Mouse (Mus musculus) frontal cortex, postnatal 36 days (tissue): Measurements from ENCODE around the gene Cntnap2.
A peak's percentile ranks its signal among the peaks of the same experiment; 100 is the strongest.

Experiments
- DNase-seq, 2 experiments: peaks; one replicate each; pipeline ENCODE4 v3.0.0; 2022; ENCODE audit warnings: low spot score in 2 of 2

Gene Cntnap2

GRCm38 (mm10) chr6:46675621-46676020 lies 1616.5 kb downstream of the Cntnap2 start:
- peak; percentile 8 to 53 for DNase-seq

GRCm38 (mm10) chr6:46696187-46696586 lies 1637.0 kb downstream of the Cntnap2 start:
- no peak for DNase-seq

- no peak for DNase-seq
Observed at GRCm38 (mm10) chr6:46699343-46699742, 1640.2 kb downstream of the Cntnap2 start.

- peak; percentile 46 to 77 for DNase-seq
Observed at GRCm38 (mm10) chr6:46704293-46705170, 1645.4 kb downstream of the Cntnap2 start.

GRCm38 (mm10) chr6:46705926-46706325 lies 1646.8 kb downstream of the Cntnap2 start:
- peak; percentile 17 to 51 for DNase-seq

- no peak for DNase-seq
Observed at GRCm38 (mm10) chr6:46716576-46716975, 1657.4 kb downstream of the Cntnap2 start.

- DNase-seq: peak in 1 of 2 experiments; percentile 10
Observed at GRCm38 (mm10) chr6:46733794-46734193, 1674.6 kb downstream of the Cntnap2 start.

- no peak for DNase-seq
Observed at GRCm38 (mm10) chr6:46748448-46748847, 1689.3 kb downstream of the Cntnap2 start.

GRCm38 (mm10) chr6:46763481-46763880 lies 1704.3 kb downstream of the Cntnap2 start:
- DNase-seq: no peak

- no peak for DNase-seq
Observed at GRCm38 (mm10) chr6:46774529-46774928, 1715.4 kb downstream of the Cntnap2 start.

- peak; percentile 23 to 61 for DNase-seq
Observed at GRCm38 (mm10) chr6:46802264-46803110, 1743.3 kb downstream of the Cntnap2 start.

- no peak for DNase-seq
Observed at GRCm38 (mm10) chr6:46856635-46857034, 1797.5 kb downstream of the Cntnap2 start.

GRCm38 (mm10) chr6:46861076-46861475 lies 1801.9 kb downstream of the Cntnap2 start:
- no peak for DNase-seq

GRCm38 (mm10) chr6:46866317-46866716 lies 1807.2 kb downstream of the Cntnap2 start:
- DNase-seq: no peak

GRCm38 (mm10) chr6:46886230-46886629 lies 1827.1 kb downstream of the Cntnap2 start:
- DNase-seq: no peak

- no peak for DNase-seq
Observed at GRCm38 (mm10) chr6:46909167-46909566, 1850.0 kb downstream of the Cntnap2 start.

GRCm38 (mm10) chr6:46918701-46919274 lies 1859.6 kb downstream of the Cntnap2 start:
- DNase-seq: peak in 1 of 2 experiments; percentile 17

GRCm38 (mm10) chr6:46919973-46920372 lies 1860.8 kb downstream of the Cntnap2 start:
- no peak for DNase-seq

GRCm38 (mm10) chr6:46924709-46925108 lies 1865.6 kb downstream of the Cntnap2 start:
- DNase-seq: no peak

- no peak for DNase-seq
Observed at GRCm38 (mm10) chr6:46945703-46946102, 1886.5 kb downstream of the Cntnap2 start.

- DNase-seq: peak; percentile 76 to 81
Observed at GRCm38 (mm10) chr6:46961022-46961686, 1902.0 kb downstream of the Cntnap2 start.

GRCm38 (mm10) chr6:46963261-46963660 lies 1904.1 kb downstream of the Cntnap2 start:
- no peak for DNase-seq
